Mouse (Mus musculus) spleen, adult 2 months (tissue): ENCODE measurements around the gene Muc20.

ENCODE experiments used
- CTCF ChIP-seq: fragments of 200-500 bp; IDR thresholded peaks from 2 replicates; pipeline ENCODE4 v1.5.1; 2011; ENCODE audit warnings: mild to moderate bottlenecking, inconsistent platforms; ENCODE audit not compliant: insufficient read depth, insufficient read length, insufficient replicate concordance; ENCODE audit errors: extremely low read depth
- POLR2A ChIP-seq: fragments of 200-500 bp; IDR thresholded peaks from 2 replicates; pipeline ENCODE4 v1.6.1; 2011; ENCODE audit warnings: low read depth, low read length, inconsistent platforms

DNA sequence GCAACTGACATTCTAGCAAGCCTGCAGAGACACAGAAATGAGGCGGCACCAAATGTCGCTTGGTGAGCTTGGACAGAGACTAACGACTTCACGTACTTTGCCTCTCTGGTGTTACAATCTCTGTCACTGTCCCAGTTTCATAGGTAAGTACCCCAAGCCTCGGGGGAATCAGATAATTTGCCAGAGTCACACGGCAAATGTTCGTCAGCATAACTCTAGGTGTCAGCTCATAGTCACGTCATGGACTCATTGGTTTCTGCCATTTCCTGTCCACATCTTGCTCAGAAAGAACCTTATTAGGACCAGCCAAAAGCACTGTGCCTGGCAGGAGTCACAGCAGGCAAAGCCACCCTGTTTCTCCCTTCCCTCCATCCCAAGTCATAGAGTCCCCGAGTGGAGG lies 55.9 kb downstream of the Muc20 start:
- TF ChIP-seq POLR2A (no peak), CTCF (no peak)
